Mouse (Mus musculus): ENCODE results near the gene Gm20917.
"Not testable (repeated sequence)": the region's sequence is repeated elsewhere in the genome, so short reads cannot be mapped to it uniquely, and the experiment has no call there.

Gm20917 gene

DNA sequence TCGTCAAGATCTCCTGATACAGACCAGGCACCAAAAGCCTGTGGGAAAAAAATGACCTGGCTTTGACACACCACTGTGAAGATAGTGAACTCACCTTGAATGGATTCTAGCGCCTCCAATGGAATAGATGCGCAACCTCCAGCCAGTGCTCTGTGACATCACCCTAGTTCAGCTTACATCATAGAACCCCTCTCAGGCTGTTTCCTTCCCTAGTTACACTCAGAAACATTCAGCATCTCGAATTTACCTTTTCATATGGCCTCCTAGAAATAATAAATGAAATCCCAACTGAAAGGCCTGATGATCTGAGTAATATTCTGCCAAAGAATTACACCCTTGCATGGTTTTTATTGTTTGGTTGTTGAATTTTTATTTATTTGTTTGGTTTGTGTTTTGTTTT is at the start of gene Gm20917:
TSS of gene Gm20917 (minus strand) at position 101 of the 400 bp plus-strand sequence.
- in situ Hi-C loops (cut with MboI; ENCODE audit: low sequenced_read_pairs) = not testable (repeated sequence)

Measured in CH12F3 (cell line).